Mouse (Mus musculus) cerebellum, adult 18-20 months (tissue): ENCODE measurements around the gene Pla2g4e.

Experiments used
- DNase-seq, 2 experiments: peaks; one replicate each; pipeline ENCODE4 v3.0.0; 2021

Pla2g4e gene

GRCm38 (mm10) chr2:120153586-120154360, 91.4 kb downstream of the Pla2g4e start:
- DNase-seq: peak in 1 of 2 experiments; percentile 4

- DNase-seq: no peak
Observed at GRCm38 (mm10) chr2:120150571-120150970, 94.6 kb downstream of the Pla2g4e start.

- DNase-seq: no peak
Observed at GRCm38 (mm10) chr2:120149634-120150033, 95.5 kb downstream of the Pla2g4e start.

DNA sequence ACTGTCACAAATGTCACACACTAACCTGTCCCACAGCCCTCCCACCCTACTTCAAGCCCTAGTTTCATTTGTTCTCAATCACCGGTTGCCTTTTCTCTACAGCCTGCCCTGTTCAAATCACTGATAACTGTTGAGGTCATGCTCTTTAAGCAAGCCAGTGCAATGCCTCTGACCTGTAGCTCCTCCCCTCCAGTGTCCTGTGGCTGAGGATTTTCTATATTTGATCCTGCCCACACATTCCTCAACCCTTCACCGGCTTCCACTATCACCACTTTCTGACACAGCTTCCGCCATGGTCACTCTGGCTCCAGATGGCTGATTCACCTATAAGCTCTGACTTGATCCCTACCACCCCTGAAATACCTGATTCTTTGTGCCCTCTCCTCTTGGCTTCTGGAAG, 97.1 kb downstream of the Pla2g4e start:
- DNase-seq: no peak

GRCm38 (mm10) chr2:120147364-120147763, 97.8 kb downstream of the Pla2g4e start:
- DNase-seq: no peak

DNA sequence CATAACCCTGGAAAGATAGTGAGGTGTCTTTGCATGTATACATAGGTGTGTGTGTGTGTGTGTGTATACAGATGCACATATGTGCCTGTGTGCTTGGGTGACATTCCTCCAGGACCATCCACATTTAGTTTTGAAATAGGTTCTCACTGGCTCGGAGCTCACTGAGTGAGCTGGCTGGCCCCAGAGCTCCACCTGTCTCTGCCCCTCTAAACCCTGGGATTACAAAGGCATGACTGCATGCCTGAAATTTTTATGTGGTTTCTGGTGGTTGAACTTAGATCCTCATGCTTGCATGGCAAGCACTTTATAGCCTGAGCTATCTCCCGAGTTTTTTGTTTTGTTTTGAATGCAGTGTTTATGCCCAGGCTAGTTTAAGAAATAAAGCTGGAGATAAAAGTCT, 98.6 kb downstream of the Pla2g4e start:
- DNase-seq: no peak

- DNase-seq: no peak
Observed at GRCm38 (mm10) chr2:120144390-120144789, 100.7 kb downstream of the Pla2g4e start.

GRCm38 (mm10) chr2:120142336-120142735, 102.8 kb downstream of the Pla2g4e start:
- no peak for DNase-seq

DNA sequence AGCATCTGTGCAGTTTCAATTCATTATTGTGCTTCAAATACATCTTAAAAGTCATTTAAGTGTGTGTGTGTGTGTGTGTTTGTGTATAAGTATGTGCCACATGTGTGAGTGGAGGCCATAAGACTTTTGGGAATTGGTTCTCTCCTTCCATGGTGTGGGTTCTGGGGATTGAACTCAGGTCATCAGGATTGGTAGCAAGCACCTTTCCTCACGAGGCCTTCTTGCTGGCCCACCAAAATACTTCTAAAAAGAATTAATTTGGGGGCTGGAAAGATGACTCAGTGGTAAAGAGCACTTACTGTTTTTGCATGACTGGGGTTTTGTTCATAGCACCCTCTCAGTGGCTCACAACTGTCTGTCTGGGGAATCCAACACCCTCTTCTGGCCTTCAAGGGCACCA, 103.5 kb downstream of the Pla2g4e start:
- no peak for DNase-seq

DNA sequence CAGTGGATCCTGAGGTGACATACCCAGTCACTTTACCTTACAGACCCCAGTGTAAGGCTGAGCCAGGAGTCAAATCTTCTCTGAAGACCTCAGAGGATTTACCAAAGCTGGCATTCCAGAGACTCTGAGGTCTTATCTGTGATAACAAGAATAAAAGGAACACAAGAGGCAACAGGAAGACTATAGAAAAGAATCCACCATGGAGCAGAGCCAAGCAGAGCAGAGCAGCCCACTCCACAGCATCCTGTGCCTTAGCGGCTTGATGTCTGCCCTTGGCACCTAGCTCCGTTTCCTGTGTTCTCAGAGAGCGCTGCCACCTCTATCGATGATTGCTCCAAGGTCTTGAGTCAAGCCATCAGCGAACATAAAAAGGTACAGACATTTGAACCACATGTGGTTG, 104.8 kb downstream of the Pla2g4e start:
- DNase-seq: no peak

GRCm38 (mm10) chr2:120139091-120139490, 106.0 kb downstream of the Pla2g4e start:
- DNase-seq: no peak

GRCm38 (mm10) chr2:120137281-120137680, 107.9 kb downstream of the Pla2g4e start:
- no peak for DNase-seq

DNA sequence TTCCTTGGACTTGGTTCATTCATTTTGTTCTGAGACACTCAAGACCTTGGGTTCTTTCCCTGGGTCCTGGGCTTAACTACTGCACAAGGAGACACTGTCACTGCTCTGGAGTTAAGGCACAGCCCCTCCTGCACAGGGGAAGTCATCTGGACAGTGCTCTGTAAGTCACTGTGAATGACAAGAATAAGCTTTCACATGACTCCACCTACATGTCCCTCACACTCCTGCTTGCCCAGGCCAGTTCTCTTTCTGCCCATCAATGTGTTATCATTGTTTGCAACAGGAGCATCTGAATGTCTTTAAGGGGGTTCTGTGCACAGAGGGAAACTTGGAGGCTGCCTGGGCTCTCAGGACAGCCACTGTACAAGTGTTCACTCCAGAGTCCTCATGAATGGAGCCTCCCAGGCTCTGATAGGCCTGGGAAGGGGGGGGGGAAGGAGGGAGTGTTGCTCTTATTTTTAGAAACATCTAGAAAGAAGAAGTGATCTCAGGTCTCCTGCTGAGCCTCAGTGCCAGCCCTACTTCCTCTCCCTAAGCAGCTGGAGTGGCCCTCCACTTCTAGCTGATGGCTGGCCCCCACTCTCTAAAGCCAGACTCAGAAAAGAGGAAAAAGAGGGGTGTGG, 110.6 kb downstream of the Pla2g4e start:
- no peak for DNase-seq

- DNase-seq: no peak
Observed at GRCm38 (mm10) chr2:120131881-120132280, 113.3 kb downstream of the Pla2g4e start.

GRCm38 (mm10) chr2:120129252-120129908, 115.8 kb downstream of the Pla2g4e start:
- no peak for DNase-seq

- DNase-seq: no peak
Observed at GRCm38 (mm10) chr2:120128611-120129051, 116.5 kb downstream of the Pla2g4e start.

GRCm38 (mm10) chr2:120128011-120128410, 117.1 kb downstream of the Pla2g4e start:
- DNase-seq: no peak

- no peak for DNase-seq
Observed at GRCm38 (mm10) chr2:120126901-120127300, 118.2 kb downstream of the Pla2g4e start.

- no peak for DNase-seq
Observed at GRCm38 (mm10) chr2:120126408-120126807, 118.7 kb downstream of the Pla2g4e start.

- no peak for DNase-seq
Observed at GRCm38 (mm10) chr2:120125461-120125860, 119.7 kb downstream of the Pla2g4e start.

DNA sequence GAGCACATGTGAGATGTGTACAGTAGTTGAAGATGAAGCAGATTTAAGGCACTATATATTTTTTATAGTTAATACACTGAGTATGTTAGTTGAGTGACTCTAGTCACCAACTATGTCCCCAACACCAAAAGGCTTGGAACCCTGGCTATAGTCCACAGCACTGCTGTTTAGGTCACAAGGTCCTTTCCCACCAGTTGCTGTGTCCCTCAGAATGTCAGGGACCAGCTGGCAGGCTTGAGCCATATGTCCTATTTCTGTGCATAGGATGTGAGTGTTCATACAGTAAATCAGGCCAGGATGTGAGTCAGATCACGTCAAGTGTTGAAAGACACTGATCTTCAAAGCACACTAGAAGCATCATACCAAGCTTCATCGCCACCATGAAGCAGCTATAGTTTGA, 120.2 kb downstream of the Pla2g4e start:
- DNase-seq: no peak

DNA sequence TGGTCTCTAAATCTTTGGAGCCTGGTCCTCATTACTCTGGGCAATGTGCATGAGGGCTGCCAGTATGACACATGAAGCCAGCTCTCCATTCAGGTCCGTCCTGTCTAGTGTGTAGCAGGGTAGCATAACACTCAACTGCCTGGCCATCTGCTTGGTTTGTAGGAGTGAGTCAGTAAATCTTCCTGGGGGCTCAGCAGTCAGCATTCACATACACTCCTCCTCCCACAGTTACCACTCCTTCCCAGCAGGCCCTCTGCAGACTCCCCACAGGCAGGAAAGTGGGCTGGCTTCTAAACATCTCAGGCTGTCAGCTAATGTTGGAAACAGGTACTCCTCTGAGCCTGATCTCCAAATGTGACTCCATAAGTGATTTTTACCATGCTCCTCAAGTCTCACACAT, 121.0 kb downstream of the Pla2g4e start:
- DNase-seq: peak; percentile 16 to 25

DNA sequence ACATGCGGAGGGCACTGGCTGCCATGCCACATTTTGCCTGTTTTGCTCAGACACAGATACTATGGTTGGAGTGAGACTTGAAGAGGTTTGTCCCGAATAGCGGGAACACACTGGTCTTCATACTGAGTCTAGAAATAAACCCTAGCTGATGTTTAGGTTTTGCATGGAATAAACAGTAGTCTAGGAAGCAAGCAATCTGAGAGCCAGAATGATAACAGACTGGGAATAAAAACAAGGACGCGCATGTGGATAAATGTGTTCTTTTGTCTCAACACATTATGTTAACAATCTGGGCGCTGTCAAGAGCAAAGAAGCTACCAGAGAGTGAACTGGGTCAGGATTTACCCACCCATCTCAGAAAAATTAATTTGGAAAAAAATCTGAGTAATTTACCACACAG, 122.2 kb downstream of the Pla2g4e start:
- no peak for DNase-seq

- DNase-seq: no peak
Observed at GRCm38 (mm10) chr2:120117346-120117745, 127.8 kb downstream of the Pla2g4e start.
